ENCODE assay signal across 23 mouse cellular contexts in the genomic region with DNA sequence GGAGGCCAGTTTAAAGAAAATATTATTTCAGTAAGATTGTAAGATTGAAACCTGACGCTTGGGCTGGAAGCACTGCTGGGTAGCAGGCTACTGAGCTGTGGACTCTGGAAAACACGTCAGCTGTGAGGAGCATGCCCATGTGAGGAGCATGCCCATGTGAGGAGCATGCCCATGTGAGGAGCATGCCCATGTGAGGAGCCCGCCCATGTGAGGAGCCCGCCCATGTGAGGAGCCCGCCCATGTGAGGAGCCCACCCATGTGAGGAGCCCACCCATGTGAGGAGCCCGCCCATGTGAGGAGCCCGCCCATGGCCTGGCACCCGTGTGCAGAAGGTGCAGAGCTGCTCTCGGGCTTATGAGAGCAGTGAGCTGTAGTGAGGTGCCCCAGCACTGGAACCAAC.
DNase-seq lines count a peak whose midpoint lies in the region; ATAC-seq lines count a peak whose summit lies in the region.
"Had no signal": no experiment of that assay in that cellular context is flagged by ENCODE, and none has a peak within 500 bp of the region (broad histone marks: within the 10 kb centered on the region; RNA-seq: fewer than 3 reads in every experiment).

No protein-coding gene starts in this region.

- H3K36me3 ChIP-seq in heart, embryonic 14.5 days (ENCODE audit: control insufficient read depth, insufficient read depth, low read length): no peaks in the 10 kb centered on the region
- H3K36me3 ChIP-seq in megakaryocyte, embryonic 14.5 days (replicated peaks; ENCODE audit: low read length): peaks cover 63% of the 10 kb centered on the region
- no peaks in the 10 kb centered on the region for H3K36me3 ChIP-seq in liver, embryonic 15.5 days (replicated peaks)
- no peaks in the 10 kb centered on the region for H3K36me3 ChIP-seq in splenic B cell, adult 2 months (ENCODE audit: control insufficient read depth, insufficient read depth, low read length, poor library complexity, severe bottlenecking)

- ATAC-seq in heart, embryonic 14.5 days (ENCODE audit: insufficient number of reproducible peaks, insufficient read depth, low FRiP score, low read depth): no peak
- no peak for ATAC-seq in megakaryocyte, adult 5-6 weeks (ENCODE audit: poor library complexity, severe bottlenecking)
- no peak for ATAC-seq in liver, embryonic 15.5 days (ENCODE audit: insufficient read depth)
- ATAC-seq: forebrain, embryonic 16.5 days; midbrain, embryonic 15.5 days had no signal

- H3K9me3 ChIP-seq in heart, embryonic 14.5 days (ENCODE audit: control insufficient read depth, low read length): no peaks in the 10 kb centered on the region
- H3K9me3 ChIP-seq in megakaryocyte, embryonic 14.5 days: no peaks in the 10 kb centered on the region
- no peaks in the 10 kb centered on the region for H3K9me3 ChIP-seq in liver, embryonic 15.5 days (replicated peaks)
- H3K9me3 ChIP-seq: midbrain, embryonic 15.5 days; neural tube, embryonic 12.5 days had no signal

- peaks cover 0 to 11% of the 10 kb centered on the region in 2 experiments; a peak in 3 of 4 replicates for H3K4me1 ChIP-seq in heart, embryonic 14.5 days (ENCODE audit: control insufficient read depth in 2 of 2, insufficient read depth in 2 of 2, low read length in 2 of 2)
- H3K4me1 ChIP-seq in megakaryocyte, embryonic 14.5 days: peaks cover 58% of the 10 kb centered on the region
- peaks cover 4% of the 10 kb centered on the region; the same call in 1 of the 2 replicates for H3K4me1 ChIP-seq in liver, embryonic 15.5 days (replicated peaks)
- H3K4me1 ChIP-seq: hindbrain, embryonic 13.5 days; midbrain, embryonic 15.5 days; neural tube, embryonic 12.5 days had no signal

- no peak overlapping the region for H3K9ac ChIP-seq in heart, embryonic 14.5 days (ENCODE audit: low read length)
- no peak overlapping the region for H3K9ac ChIP-seq in liver, embryonic 15.5 days
- H3K9ac ChIP-seq: hindbrain, embryonic 13.5 days; midbrain, embryonic 15.5 days; neural tube, embryonic 12.5 days had no signal

- no peak for DNase-seq in heart, adult 18-20 months
- DNase-seq in splenic B cell, adult 2 months (ENCODE audit: low read depth, low spot score): peak; percentile 81
- no peak for DNase-seq in spleen, adult 18-20 months
- DNase-seq in testis, postnatal 14 days (ENCODE audit: low spot score): no peak
- DNase-seq: adrenal gland, postnatal 36 days; cerebellum, adult 9-10 months; heart, postnatal 14 days; kidney, adult 11 months; kidney, postnatal 14 days; lung, adult 18-20 months; lung, postnatal 10 days; retina, postnatal 1 day; right cerebral cortex, postnatal 4 days; thymus, postnatal 4 days had no signal

- H3K27ac ChIP-seq in heart, embryonic 14.5 days (replicated peaks in 1 of 2; ENCODE audit: control insufficient read depth in 1 of 2, insufficient read depth in 1 of 2, low read depth in 2 of 2, low read length in 2 of 2): no peak overlapping the region
- H3K27ac ChIP-seq in liver, embryonic 15.5 days (replicated peaks): no peak overlapping the region
- H3K27ac ChIP-seq: hindbrain, embryonic 13.5 days; midbrain, embryonic 15.5 days; neural tube, embryonic 12.5 days had no signal

- 86% methylated on average over 9 of the region's 9 CpGs for WGBS in heart, embryonic 14.5 days
- WGBS in liver, embryonic 15.5 days (ENCODE audit: insufficient replicate concordance): 65% methylated on average over 9 of the region's 9 CpGs

- H3K4me3 ChIP-seq in heart, embryonic 14.5 days (ENCODE audit: control insufficient read depth in 1 of 2, insufficient read depth in 1 of 2, low read depth in 1 of 2, low read length in 2 of 2): no peak overlapping the region
- peak overlapping the region; percentile 86 for H3K4me3 ChIP-seq in megakaryocyte, embryonic 14.5 days (replicated peaks)
- H3K4me3 ChIP-seq in liver, embryonic 15.5 days (replicated peaks): no peak overlapping the region
- H3K4me3 ChIP-seq: hindbrain, embryonic 13.5 days; midbrain, embryonic 15.5 days; neural tube, embryonic 12.5 days had no signal

- H3K27me3 ChIP-seq in heart, embryonic 14.5 days (ENCODE audit: control insufficient read depth, insufficient read depth, low read length): no peaks in the 10 kb centered on the region
- H3K27me3 ChIP-seq in megakaryocyte, embryonic 14.5 days (replicated peaks): no peaks in the 10 kb centered on the region
- no peaks in the 10 kb centered on the region for H3K27me3 ChIP-seq in liver, embryonic 15.5 days
- no peaks in the 10 kb centered on the region for H3K27me3 ChIP-seq in splenic B cell, adult 2 months (ENCODE audit: control insufficient read depth, insufficient read depth, low read length, poor library complexity, severe bottlenecking)
- H3K27me3 ChIP-seq: hindbrain, embryonic 13.5 days; midbrain, embryonic 15.5 days; neural tube, embryonic 12.5 days had no signal

- H3K4me2 ChIP-seq in heart, embryonic 14.5 days (ENCODE audit: low read length): peak overlapping the region; percentile 24; the same call in 1 of the 2 replicates
- H3K4me2 ChIP-seq in liver, embryonic 15.5 days: peak overlapping the region; percentile 39
- H3K4me2 ChIP-seq: heart, embryonic 11.5 days; hindbrain, embryonic 13.5 days; midbrain, embryonic 15.5 days; neural tube, embryonic 12.5 days had no signal
